Mouse (Mus musculus) common myeloid progenitor, adult 5-6 weeks (primary cell): ENCODE data around the gene Lin7c. TPM values are rescaled to one million over a fixed set of nuclear protein-coding genes. Genes with fewer than 3 reads are reported as not detected.

Experiments
- ATAC-seq: replicated peaks from 2 replicates; pipeline ENCODE4 v1.8.0; 2016; ENCODE audit warnings: low read depth, mild to moderate bottlenecking, moderate TSS enrichment, inconsistent platforms; ENCODE audit not compliant: poor library complexity, severe bottlenecking
- total RNA-seq: library from RNA; stranded (forward); fragments of 200-1000, 187-1606 nt; gene quantifications from 2 replicates; pipeline ENCODE4 v1.2.3, GENCODE M21; 2017

The Lin7c gene
- total RNA-seq, 1 experiment from 2014 or later, result 112 TPM

- no peak for ATAC-seq
Measured at GRCm38 (mm10) chr2:109935194-109935593, 44.5 kb downstream of the Lin7c start.

- ATAC-seq, result no peak
Measured at GRCm38 (mm10) chr2:109935754-109936409, 45.2 kb downstream of the Lin7c start.

GRCm38 (mm10) chr2:109936410-109936755 lies 45.7 kb downstream of the Lin7c start:
- ATAC-seq, result no peak

- ATAC-seq, result no peak
Measured at GRCm38 (mm10) chr2:109941973-109942444, 51.4 kb downstream of the Lin7c start.

GRCm38 (mm10) chr2:109942810-109943570 lies 52.3 kb downstream of the Lin7c start:
- no peak for ATAC-seq

GRCm38 (mm10) chr2:109944995-109945394 lies 54.3 kb downstream of the Lin7c start:
- no peak for ATAC-seq

DNA sequence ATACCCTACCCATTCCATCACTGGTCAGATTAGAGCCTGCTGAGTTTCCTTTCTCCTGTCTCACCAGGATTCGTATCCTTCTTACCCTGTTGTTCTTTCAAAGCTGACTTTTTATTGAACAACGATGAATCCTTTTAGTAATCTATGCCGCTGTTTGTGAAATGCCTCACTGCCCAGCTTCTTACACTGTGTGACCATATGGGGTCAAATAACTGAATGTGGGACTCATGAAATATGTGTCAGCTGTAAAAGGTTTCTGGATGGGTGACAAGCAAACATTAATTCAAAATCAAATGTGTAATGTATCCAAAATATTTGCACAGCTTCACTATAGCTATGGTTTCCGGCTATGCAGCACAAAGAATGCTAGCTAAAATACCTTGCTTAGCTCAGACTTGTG lies 54.9 kb downstream of the Lin7c start:
- no peak for ATAC-seq

DNA sequence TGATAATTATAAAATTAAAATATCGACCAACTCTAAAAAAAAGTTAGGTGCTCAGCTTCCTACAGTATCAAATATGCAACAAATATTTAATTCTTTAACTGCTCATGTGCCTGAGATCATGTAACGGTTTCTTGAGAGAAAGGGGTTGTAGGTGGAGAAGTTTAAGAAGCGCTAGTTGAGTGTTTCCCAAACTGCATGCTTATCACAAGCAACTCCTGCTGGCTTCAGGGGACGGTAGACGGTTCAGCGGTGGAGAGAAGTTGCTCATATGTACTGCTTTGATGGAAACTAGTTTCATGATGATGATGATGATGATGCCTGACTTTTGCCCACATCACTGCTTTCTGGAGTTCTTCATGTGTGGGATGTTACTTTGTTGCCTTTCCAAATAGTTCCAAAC lies 55.8 kb downstream of the Lin7c start:
- ATAC-seq, result no peak

- no peak for ATAC-seq
Measured at GRCm38 (mm10) chr2:109949519-109949918, 58.9 kb downstream of the Lin7c start.

GRCm38 (mm10) chr2:109950311-109950710 lies 59.7 kb downstream of the Lin7c start:
- no peak for ATAC-seq

Other genes starting within 250 kb of the Lin7c start
- gene Bdnf, start 216.2 kb upstream of the Lin7c start, total RNA-seq, result not detected in 2 replicates
- gene Lgr4, start 26.8 kb downstream of the Lin7c start, total RNA-seq, result 0.92 and 1.9 TPM in 2 replicates
- gene Ccdc34, start 127.0 kb downstream of the Lin7c start, total RNA-seq, result 41.1 and 55.0 TPM in 2 replicates